Mouse (Mus musculus) frontal cortex, adult (tissue): ENCODE results near the gene Nceh1.
"Not testable (repeated sequence)": the region's sequence is repeated elsewhere in the genome, so short reads cannot be mapped to it uniquely, and the experiment has no call there.

Experiments
- ATAC-seq: cut with Nextera tagmentation; 2 replicates; pipeline ENCODE4 v1.9.2; 2017; ENCODE audit warnings: mild to moderate bottlenecking, moderate library complexity, mixed read lengths; ENCODE audit not compliant: low TSS enrichment

Gene Nceh1

GRCm38 (mm10) chr3:27283071-27283713 lies 100.4 kb downstream of the Nceh1 start:
- ATAC-seq = peak; percentile 50

- no peak for ATAC-seq
Observed at GRCm38 (mm10) chr3:27283796-27284195, 101.0 kb downstream of the Nceh1 start.

GRCm38 (mm10) chr3:27284227-27284626 lies 101.5 kb downstream of the Nceh1 start:
- ATAC-seq = no peak

- ATAC-seq = no peak
Observed at GRCm38 (mm10) chr3:27285072-27285471, 102.3 kb downstream of the Nceh1 start.

GRCm38 (mm10) chr3:27288301-27288700 lies 105.5 kb downstream of the Nceh1 start:
- no peak for ATAC-seq

- ATAC-seq = no peak
Observed at GRCm38 (mm10) chr3:27288909-27289308, 106.1 kb downstream of the Nceh1 start.

- ATAC-seq = no peak
Observed at GRCm38 (mm10) chr3:27290285-27290684, 107.5 kb downstream of the Nceh1 start.

GRCm38 (mm10) chr3:27290945-27291344 lies 108.2 kb downstream of the Nceh1 start:
- not testable (repeated sequence) for ATAC-seq

- ATAC-seq = not testable (repeated sequence)
Observed at GRCm38 (mm10) chr3:27291411-27291810, 108.6 kb downstream of the Nceh1 start.

GRCm38 (mm10) chr3:27293645-27294385 lies 111.0 kb downstream of the Nceh1 start:
- ATAC-seq = no peak

- ATAC-seq = no peak
Observed at GRCm38 (mm10) chr3:27300451-27300850, 117.7 kb downstream of the Nceh1 start.

- no peak for ATAC-seq
Observed at GRCm38 (mm10) chr3:27302339-27303022, 119.7 kb downstream of the Nceh1 start.

- no peak for ATAC-seq
Observed at GRCm38 (mm10) chr3:27306815-27307214, 124.0 kb downstream of the Nceh1 start.

GRCm38 (mm10) chr3:27310973-27311372 lies 128.2 kb downstream of the Nceh1 start:
- ATAC-seq = peak; percentile 74

- no peak for ATAC-seq
Observed at GRCm38 (mm10) chr3:27311475-27311874, 128.7 kb downstream of the Nceh1 start.

- ATAC-seq = no peak
Observed at GRCm38 (mm10) chr3:27314506-27315164, 131.9 kb downstream of the Nceh1 start.

- no peak for ATAC-seq
Observed at GRCm38 (mm10) chr3:27316559-27317287, 134.0 kb downstream of the Nceh1 start, which contains the start of gene Tnfsf10. TSS of gene Tnfsf10 (plus strand) at chr3:27317028.

- no peak for ATAC-seq
Observed at GRCm38 (mm10) chr3:27317288-27318024, 134.7 kb downstream of the Nceh1 start.

GRCm38 (mm10) chr3:27319650-27320049 lies 136.9 kb downstream of the Nceh1 start:
- ATAC-seq = no peak

- no peak for ATAC-seq
Observed at GRCm38 (mm10) chr3:27320613-27321495, 138.1 kb downstream of the Nceh1 start.
